Mouse (Mus musculus) left cerebral cortex, adult 11 months (tissue): ENCODE measurements around the gene Phlpp1.

Source experiments
- DNase-seq: peaks from one replicate; pipeline ENCODE4 v3.0.0; 2022; ENCODE audit warnings: low spot score

Gene Phlpp1

GRCm38 (mm10) chr1:106194263-106194662 lies 22.7 kb downstream of the Phlpp1 start:
- no peak for DNase-seq

GRCm38 (mm10) chr1:106197991-106198390 lies 26.4 kb downstream of the Phlpp1 start:
- DNase-seq = no peak

GRCm38 (mm10) chr1:106199109-106199508 lies 27.6 kb downstream of the Phlpp1 start:
- no peak for DNase-seq

GRCm38 (mm10) chr1:106199686-106200085 lies 28.1 kb downstream of the Phlpp1 start:
- DNase-seq = peak; percentile 73

- no peak for DNase-seq
These were observed 29.5 kb downstream of the Phlpp1 start for GRCm38 (mm10) chr1:106201025-106201424.

GRCm38 (mm10) chr1:106201929-106202328 lies 30.4 kb downstream of the Phlpp1 start:
- DNase-seq = no peak

GRCm38 (mm10) chr1:106203942-106204341 lies 32.4 kb downstream of the Phlpp1 start:
- DNase-seq = no peak

- no peak for DNase-seq
These were observed 32.8 kb downstream of the Phlpp1 start for GRCm38 (mm10) chr1:106204350-106204749.

- no peak for DNase-seq
These were observed 37.0 kb downstream of the Phlpp1 start for GRCm38 (mm10) chr1:106208581-106208980.

GRCm38 (mm10) chr1:106210461-106210860 lies 38.9 kb downstream of the Phlpp1 start:
- DNase-seq = no peak

GRCm38 (mm10) chr1:106211146-106211545 lies 39.6 kb downstream of the Phlpp1 start:
- DNase-seq = no peak

GRCm38 (mm10) chr1:106220431-106220830 lies 48.9 kb downstream of the Phlpp1 start:
- DNase-seq = no peak

GRCm38 (mm10) chr1:106221371-106221770 lies 49.8 kb downstream of the Phlpp1 start:
- no peak for DNase-seq

- DNase-seq = no peak
These were observed 50.4 kb downstream of the Phlpp1 start for GRCm38 (mm10) chr1:106221964-106222363.

- DNase-seq = no peak
These were observed 55.1 kb downstream of the Phlpp1 start for GRCm38 (mm10) chr1:106226613-106227012.

GRCm38 (mm10) chr1:106230313-106230712 lies 58.8 kb downstream of the Phlpp1 start:
- DNase-seq = no peak

GRCm38 (mm10) chr1:106231345-106231744 lies 59.8 kb downstream of the Phlpp1 start:
- no peak for DNase-seq

GRCm38 (mm10) chr1:106231805-106232459 lies 60.4 kb downstream of the Phlpp1 start:
- DNase-seq = peak; percentile 73

GRCm38 (mm10) chr1:106232460-106232850 lies 60.9 kb downstream of the Phlpp1 start:
- no peak for DNase-seq

GRCm38 (mm10) chr1:106236986-106237385 lies 65.4 kb downstream of the Phlpp1 start:
- DNase-seq = no peak

- no peak for DNase-seq
These were observed 68.6 kb downstream of the Phlpp1 start for GRCm38 (mm10) chr1:106240116-106240685.

- DNase-seq = peak; percentile 62
These were observed 69.5 kb downstream of the Phlpp1 start for GRCm38 (mm10) chr1:106241059-106241458.

- DNase-seq = no peak
These were observed 70.6 kb downstream of the Phlpp1 start for GRCm38 (mm10) chr1:106242129-106242528.

GRCm38 (mm10) chr1:106243371-106243770 lies 71.8 kb downstream of the Phlpp1 start:
- DNase-seq = no peak
